Mouse (Mus musculus) liver, postnatal 0 days (tissue): ENCODE results near the gene Ampd3.
A peak's percentile ranks its signal among the peaks of the same experiment; 100 is the strongest.

ENCODE experiments used
- CTCF ChIP-seq: sonication (generic); IDR thresholded peaks from 2 replicates; pipeline ENCODE4 v1.5.1; 2016; ENCODE audit warnings: antibody characterized with exemption, low read depth
- EP300 ChIP-seq: IDR thresholded peaks from 2 replicates; pipeline ENCODE4 v1.6.1; 2016; ENCODE audit warnings: antibody characterized with exemption, low read depth, mild to moderate bottlenecking

DNA sequence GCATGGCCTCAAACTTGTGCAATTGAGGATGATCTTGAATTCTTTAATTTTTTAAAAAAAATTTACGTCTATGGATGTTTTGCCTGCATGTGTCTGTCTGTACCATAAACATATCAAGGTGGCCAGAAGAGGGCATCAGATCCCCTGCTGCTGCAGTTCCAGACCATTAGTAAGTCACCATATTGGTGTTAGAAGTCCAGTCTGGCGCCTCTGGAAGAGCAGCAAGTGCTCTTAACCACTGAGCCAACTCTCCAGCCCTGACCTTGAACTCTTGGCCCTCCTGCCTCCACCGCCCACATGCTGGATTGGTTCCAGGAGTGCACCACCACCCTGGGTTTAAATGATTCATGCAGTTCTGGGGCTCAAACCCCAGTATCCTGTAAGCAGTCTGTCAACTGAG lies 39.1 kb upstream of the Ampd3 start:
- TF ChIP-seq CTCF = peak; percentile 75
- no peak for TF ChIP-seq EP300
